11 mouse cellular contexts compared by ENCODE assay signal in the genomic region with DNA sequence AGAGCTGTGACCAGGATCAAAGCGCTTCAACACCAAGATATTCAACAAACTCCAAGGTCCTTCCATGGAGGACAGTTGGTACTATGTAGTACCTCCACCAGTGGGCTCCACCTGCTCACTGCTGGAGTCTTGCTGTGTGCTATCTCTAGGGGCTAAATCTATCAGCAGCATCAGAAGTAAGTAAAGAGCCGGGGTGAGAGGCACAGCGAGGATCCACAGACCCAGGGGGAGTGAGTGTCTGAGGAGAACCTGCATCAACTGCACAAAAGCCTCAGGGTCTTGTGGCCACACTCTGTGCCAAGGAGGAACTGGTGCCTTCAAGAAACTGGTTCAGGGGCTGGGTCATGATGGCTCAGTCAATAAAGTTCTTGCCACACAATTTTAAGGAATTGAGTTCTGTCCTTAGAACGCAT. TPM values are rescaled to one million over a fixed set of nuclear protein-coding genes. Genes with fewer than 3 reads are reported as not detected.
DNase-seq lines count a peak whose midpoint lies in the region; ATAC-seq and TF ChIP-seq lines count a peak whose summit lies in the region.
"Had no signal": no experiment of that assay in that cellular context is flagged by ENCODE, and none has a peak within 500 bp of the region (broad histone marks: within the 10 kb centered on the region; RNA-seq: fewer than 3 reads in every experiment).

No protein-coding gene starts in this region.

- no peak overlapping the region for H3K9ac ChIP-seq in forebrain, embryonic 14.5 days (ENCODE audit: low read length)
- H3K9ac ChIP-seq in neural tube, embryonic 13.5 days, result no peak overlapping the region
- no peak overlapping the region for H3K9ac ChIP-seq in intestine, postnatal 0 days (ENCODE audit: low read depth, low read length)
- H3K9ac ChIP-seq in heart, embryonic 11.5 days (ENCODE audit: low read depth, low read length), result no peak overlapping the region
- H3K9ac ChIP-seq: heart, embryonic 13.5 days; limb, embryonic 13.5 days had no signal

- no peak overlapping the region for H3K4me2 ChIP-seq in forebrain, embryonic 14.5 days (ENCODE audit: low read length)
- H3K4me2 ChIP-seq in neural tube, embryonic 13.5 days, result no peak overlapping the region
- no peak overlapping the region for H3K4me2 ChIP-seq in intestine, postnatal 0 days (replicated peaks; ENCODE audit: low read depth)
- no peak overlapping the region for H3K4me2 ChIP-seq in heart, embryonic 11.5 days
- H3K4me2 ChIP-seq: heart, embryonic 13.5 days; limb, embryonic 13.5 days had no signal

- peak; percentile 89 for TF ChIP-seq CTCF in intestine, postnatal 0 days (IDR thresholded peaks at IDR 0.05; ENCODE audit: low read depth)
- peak; percentile 36; the same call in 1 of the 2 replicates for TF ChIP-seq CTCF in small intestine, adult 2 months (IDR thresholded peaks at IDR 0.05; ENCODE audit: extremely low read depth, insufficient read length, insufficient replicate concordance, low read depth, low read length)

- peaks cover 34% of the 10 kb centered on the region for H3K4me1 ChIP-seq in forebrain, embryonic 10.5 days
- peaks cover 2% of the 10 kb centered on the region; the same call in 1 of the 2 replicates for H3K4me1 ChIP-seq in forebrain, embryonic 14.5 days (ENCODE audit: control insufficient read depth, insufficient read depth, low read length)
- peaks cover 48% of the 10 kb centered on the region for H3K4me1 ChIP-seq in neural tube, embryonic 13.5 days (replicated peaks)
- no peaks in the 10 kb centered on the region for H3K4me1 ChIP-seq in intestine, postnatal 0 days (replicated peaks; ENCODE audit: control insufficient read depth, insufficient read depth, low read length)
- H3K4me1 ChIP-seq in small intestine, adult 2 months (ENCODE audit: control insufficient read depth, insufficient read depth, insufficient read length, low read length), result peaks cover 24% of the 10 kb centered on the region
- H3K4me1 ChIP-seq in heart, embryonic 11.5 days (ENCODE audit: control insufficient read depth, insufficient read depth, low read length), result peaks cover 17% of the 10 kb centered on the region

- WGBS in forebrain, embryonic 10.5 days, result 87% methylated on average over 4 of the region's 4 CpGs
- 90% methylated on average over 4 of the region's 4 CpGs for WGBS in forebrain, embryonic 14.5 days
- whole genome bisulfite sequencing in neural tube, embryonic 13.5 days, result 78% methylated on average over 4 of the region's 4 CpGs
- 76% methylated on average over 4 of the region's 4 CpGs for WGBS in intestine, postnatal 0 days
- 83% methylated on average over 4 of the region's 4 CpGs for WGBS in small intestine, adult 2 months
- WGBS in heart, embryonic 11.5 days (ENCODE audit: insufficient replicate concordance), result 60% methylated on average over 4 of the region's 4 CpGs

- TF ChIP-seq POLR2A in small intestine, adult 2 months (IDR thresholded peaks at IDR 0.05; ENCODE audit: low read depth, low read length), result no peak

- no peaks in the 10 kb centered on the region for H3K36me3 ChIP-seq in forebrain, embryonic 10.5 days (replicated peaks)
- no peaks in the 10 kb centered on the region for H3K36me3 ChIP-seq in forebrain, embryonic 14.5 days (ENCODE audit: control insufficient read depth, insufficient read depth, low read length)
- no peaks in the 10 kb centered on the region for H3K36me3 ChIP-seq in neural tube, embryonic 13.5 days
- H3K36me3 ChIP-seq in intestine, postnatal 0 days (ENCODE audit: control insufficient read depth, insufficient read depth), result no peaks in the 10 kb centered on the region
- H3K36me3 ChIP-seq in small intestine, adult 2 months (ENCODE audit: control insufficient read depth, insufficient read depth, low read length), result no peaks in the 10 kb centered on the region
- no peaks in the 10 kb centered on the region for H3K36me3 ChIP-seq in heart, embryonic 11.5 days (ENCODE audit: control insufficient read depth, insufficient read depth, low read length)
- H3K36me3 ChIP-seq: heart, embryonic 13.5 days; limb, embryonic 13.5 days had no signal

- no peak for ATAC-seq in forebrain, embryonic 14.5 days
- no peak for ATAC-seq in neural tube, embryonic 13.5 days (ENCODE audit: low read depth)
- no peak for ATAC-seq in intestine, postnatal 0 days
- ATAC-seq in heart, embryonic 11.5 days (replicated peaks; ENCODE audit: insufficient number of reproducible peaks, low FRiP score, low TSS enrichment), result no peak

- H3K27ac ChIP-seq in forebrain, embryonic 10.5 days, result 0 out of 2 replicates have a peak overlapping the region, but pooled peaks have one; percentile 37
- H3K27ac ChIP-seq in forebrain, embryonic 14.5 days (ENCODE audit: low read depth, low read length), result no peak overlapping the region
- peak overlapping the region; percentile 62 for H3K27ac ChIP-seq in neural tube, embryonic 13.5 days (replicated peaks)
- no peak overlapping the region for H3K27ac ChIP-seq in intestine, postnatal 0 days (ENCODE audit: low read depth, low read length)
- H3K27ac ChIP-seq in small intestine, adult 2 months (ENCODE audit: insufficient read depth, low read depth, low read length), result no peak overlapping the region
- H3K27ac ChIP-seq in heart, embryonic 11.5 days (ENCODE audit: low read depth, low read length), result no peak overlapping the region
- H3K27ac ChIP-seq: heart, embryonic 13.5 days; limb, embryonic 13.5 days had no signal

- H3K4me3 ChIP-seq in forebrain, embryonic 10.5 days, result no peak overlapping the region
- no peak overlapping the region for H3K4me3 ChIP-seq in forebrain, embryonic 14.5 days (ENCODE audit: low read depth, low read length)
- H3K4me3 ChIP-seq in neural tube, embryonic 13.5 days, result no peak overlapping the region
- H3K4me3 ChIP-seq in intestine, postnatal 0 days (ENCODE audit: low read depth, low read length), result no peak overlapping the region
- H3K4me3 ChIP-seq in small intestine, adult 2 months (ENCODE audit: low read depth, low read length), result no peak overlapping the region
- no peak overlapping the region for H3K4me3 ChIP-seq in heart, embryonic 11.5 days (ENCODE audit: low read depth, low read length)
- H3K4me3 ChIP-seq: heart, embryonic 13.5 days; limb, embryonic 13.5 days had no signal

- peaks cover 24% of the 10 kb centered on the region; the same call in 1 of the 2 replicates for H3K27me3 ChIP-seq in forebrain, embryonic 10.5 days (ENCODE audit: poor library complexity, severe bottlenecking)
- H3K27me3 ChIP-seq in forebrain, embryonic 14.5 days (replicated peaks; ENCODE audit: control insufficient read depth, insufficient read depth, low read length), result no peaks in the 10 kb centered on the region
- no peaks in the 10 kb centered on the region for H3K27me3 ChIP-seq in neural tube, embryonic 13.5 days
- no peaks in the 10 kb centered on the region for H3K27me3 ChIP-seq in intestine, postnatal 0 days (replicated peaks; ENCODE audit: control insufficient read depth, insufficient read depth, low read length)
- H3K27me3 ChIP-seq in small intestine, adult 2 months (ENCODE audit: control insufficient read depth, insufficient read depth, low read length), result no peaks in the 10 kb centered on the region
- H3K27me3 ChIP-seq in heart, embryonic 11.5 days (ENCODE audit: control insufficient read depth, insufficient read depth, low read length), result no peaks in the 10 kb centered on the region
- H3K27me3 ChIP-seq: limb, embryonic 13.5 days had no signal

- DNase-seq in forebrain, embryonic 10.5 days (ENCODE audit: extremely low spot score, low spot score), result no peak
- no peak for DNase-seq in forebrain, embryonic 14.5 days (ENCODE audit: low spot score)
- DNase-seq in neural tube, embryonic 10.5 days (ENCODE audit: extremely low spot score, low spot score), result no peak
- no peak for DNase-seq in urinary bladder, adult 18-20 months (ENCODE audit: low spot score in 2 of 2)
- DNase-seq: cerebellum, adult 9-11 months had no signal

- H3K9me3 ChIP-seq in forebrain, embryonic 10.5 days, result no peaks in the 10 kb centered on the region
- H3K9me3 ChIP-seq in forebrain, embryonic 14.5 days (replicated peaks; ENCODE audit: control insufficient read depth, low read length), result no peaks in the 10 kb centered on the region
- no peaks in the 10 kb centered on the region for H3K9me3 ChIP-seq in neural tube, embryonic 13.5 days
- no peaks in the 10 kb centered on the region for H3K9me3 ChIP-seq in intestine, postnatal 0 days (ENCODE audit: control insufficient read depth)
- H3K9me3 ChIP-seq in heart, embryonic 11.5 days (replicated peaks; ENCODE audit: control insufficient read depth, low read length), result 0 out of 2 replicates have a peak, but pooled peaks cover 3% of the 10 kb centered on the region
- H3K9me3 ChIP-seq: heart, embryonic 13.5 days had no signal

RNA-seq across cellular contexts. Expression of gene Slc45a1, which starts 56.6 kb away (rescaled TPM):
- polyA plus RNA-seq in forebrain, embryonic 10.5 days (2016; fragmentation: Nextera tagmentation; extraction: Ambion mirVana), result 1.1 and 1.6 TPM in 2 replicates
- polyA plus RNA-seq in forebrain, embryonic 14.5 days (2014; fragmentation: Nextera tagmentation; extraction: Ambion mirVana), result 13.1 and 15.9 TPM in 2 replicates
- polyA plus RNA-seq in neural tube, embryonic 13.5 days (2015; fragmentation: Nextera tagmentation; extraction: Ambion mirVana), result 26.8 and 28.6 TPM in 2 replicates
- polyA plus RNA-seq in intestine, postnatal 0 days (2015; fragmentation: Nextera tagmentation; extraction: Ambion mirVana), result 0.75 and 0.81 TPM in 2 replicates
- polyA plus RNA-seq in small intestine, adult 2 months (2012; rRNA removed), result 0.11 and 0.38 TPM in 2 replicates
- 0.04 TPM in 1 of 2 replicates, not detected in the other for polyA plus RNA-seq in heart, embryonic 11.5 days (2014; fragmentation: Nextera tagmentation; extraction: Ambion mirVana)

Comparison
In these comparisons a context has a peak if more than half of its experiments do, and no peak if none do; other contexts are left out.
1. H3K27ac ChIP-seq: peak in forebrain, embryonic 10.5 days (single experiment) and neural tube, embryonic 13.5 days (single experiment); none in forebrain, embryonic 14.5 days (single experiment), intestine, postnatal 0 days (single experiment), small intestine, adult 2 months (single experiment) and heart, embryonic 11.5 days (single experiment).